Mouse (Mus musculus): ENCODE results near the gene Olfr1457.

DNA sequence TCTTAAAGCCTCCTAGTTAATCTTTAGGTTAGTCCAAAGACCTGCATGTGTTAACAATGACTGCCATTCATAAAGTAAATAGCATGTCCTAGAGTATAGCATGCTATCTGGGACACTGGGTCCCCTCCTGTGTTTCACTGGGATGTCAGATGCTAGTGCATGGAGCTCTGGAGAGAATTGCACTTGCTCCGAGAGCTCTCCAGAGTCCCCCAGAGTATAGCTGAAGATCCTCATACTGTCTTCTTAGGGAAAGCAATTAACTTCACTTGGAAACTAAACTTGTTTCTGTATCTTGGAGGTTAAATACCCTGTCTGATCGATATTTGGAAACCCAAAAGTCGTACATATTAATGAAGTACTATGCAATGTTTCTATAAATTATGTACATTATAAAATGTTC lies 9.0 kb upstream of the Olfr1457 start, which contains the start of gene Olfr1458:
- no peak for TF ChIP-seq MYC (IDR thresholded peaks at IDR 0.05; ENCODE audit: low read depth, low read length)
- no peak for TF ChIP-seq KAT2A (conservative IDR thresholded peaks at IDR 0.05; ENCODE audit: low read depth, low read length)
- no peak for TF ChIP-seq JUND (IDR thresholded peaks at IDR 0.05; ENCODE audit: low read depth, low read length)
- TF ChIP-seq TCF12 (IDR thresholded peaks at IDR 0.05; ENCODE audit: low read depth, low read length) = no peak
- TF ChIP-seq SMC3 (IDR thresholded peaks at IDR 0.05; ENCODE audit: low read depth, low read length) = no peak

Measured in MEL (cell line).